Mouse (Mus musculus) heart, embryonic 16.5 days (tissue): ENCODE data around the gene Asrgl1. TPM values are rescaled to one million over a fixed set of nuclear protein-coding genes. Genes with fewer than 3 reads are reported as not detected.
A peak's percentile ranks its signal among the peaks of the same experiment; 100 is the strongest.

Source experiments
- ATAC-seq: fragments of 200-750 bp; cut with Nextera tagmentation; replicated peaks from 2 replicates; pipeline ENCODE4 v1.8.0; 2017; ENCODE audit warnings: moderate number of reproducible peaks; ENCODE audit not compliant: insufficient read depth, low FRiP score; ENCODE audit errors: extremely low read depth
- H3K27ac ChIP-seq: fragments of 300-500 bp; sonication (generic); 2 replicates; pipeline ENCODE4 v1.5.1; 2014; ENCODE audit warnings: mild to moderate bottlenecking, low read length, control low read depth, moderate library complexity
- H3K27me3 ChIP-seq: fragments of 300-500 bp; sonication (generic); 2 replicates; pipeline ENCODE4 v1.6.1; 2014; ENCODE audit warnings: low read length, mixed read lengths; ENCODE audit not compliant: control insufficient read depth, insufficient read depth
- H3K36me3 ChIP-seq: fragments of 300-500 bp; sonication (generic); 2 replicates; pipeline ENCODE4 v1.6.1; 2014; ENCODE audit not compliant: control insufficient read depth, insufficient read depth
- H3K4me1 ChIP-seq: fragments of 300-500 bp; sonication (generic); 2 replicates; pipeline ENCODE4 v1.6.1; 2014; ENCODE audit warnings: low read length, mixed read lengths; ENCODE audit not compliant: control insufficient read depth, insufficient read depth
- H3K4me2 ChIP-seq: fragments of 300-500 bp; sonication (generic); 2 replicates; pipeline ENCODE4 v1.6.1; 2014; ENCODE audit warnings: low read depth, mild to moderate bottlenecking, control low read depth, low read length
- H3K4me3 ChIP-seq: fragments of 300-500 bp; sonication (generic); 2 replicates; pipeline ENCODE4 v1.5.1; 2014; ENCODE audit warnings: mild to moderate bottlenecking, control low read depth, low read length
- H3K9ac ChIP-seq: fragments of 300-500 bp; sonication (generic); 2 replicates; pipeline ENCODE4 v1.6.1; 2014; ENCODE audit warnings: low read length, control low read depth
- H3K9me3 ChIP-seq: fragments of 300-500 bp; sonication (generic); replicated peaks from 2 replicates; pipeline ENCODE4 v1.6.1; 2016; ENCODE audit warnings: low read length; ENCODE audit not compliant: control insufficient read depth
- WGBS: fragments of 180-500 bp; shearing (Covaris S2); extraction: QIAGEN DNeasy Blood & Tissue Kit; methylation state at CpG from one replicate; pipeline ENCODE4 v1.1.7; 2014; 5-methylcytosine and 5-hydroxymethylcytosine counted together
- polyA plus RNA-seq: library from polyadenylated mRNA; unstranded; fragments of >200 nt; fragmentation: Nextera tagmentation; extraction: Ambion mirVana; gene quantifications from 2 replicates; pipeline ENCODE4 v1.2.1, GENCODE M21; 2015

The Asrgl1 gene
- polyA plus RNA-seq, 1 experiment from 2014 or later = 21.6 TPM

DNA sequence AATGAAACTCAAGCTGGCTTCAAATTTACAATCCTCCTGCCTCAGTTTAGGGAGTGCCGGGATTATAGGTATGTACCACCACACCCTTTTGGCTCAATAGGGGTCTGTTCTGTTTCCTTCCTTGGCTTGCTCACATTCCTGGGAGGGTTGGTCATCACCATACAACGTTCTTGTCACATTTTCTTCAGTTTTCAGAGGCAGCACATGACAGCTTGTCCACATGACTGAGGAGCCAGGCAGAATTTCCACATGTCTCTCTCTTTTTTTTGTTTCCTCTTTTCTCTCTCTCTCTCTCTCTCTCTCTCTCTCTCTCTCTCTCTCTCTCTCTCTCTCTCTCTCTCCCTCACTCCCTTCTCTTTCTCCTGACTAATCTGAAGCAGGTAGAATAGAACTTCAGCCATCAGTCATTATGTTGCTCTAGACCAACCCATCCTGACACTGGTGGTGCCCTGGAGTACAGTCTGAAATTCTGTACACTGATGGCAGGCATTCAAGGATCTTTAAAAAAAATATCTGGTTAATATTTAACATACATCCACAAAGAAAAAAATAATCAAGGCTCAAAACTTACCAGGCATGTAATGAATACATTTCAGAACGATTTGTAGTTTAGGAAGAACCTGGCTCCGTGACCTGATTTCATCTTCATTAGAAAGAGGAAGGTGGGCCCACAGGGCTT, 58.3 kb downstream of the Asrgl1 start:
- H3K4me1 ChIP-seq = peaks cover 15% of the 10 kb centered on the region
- no peaks in the 10 kb centered on the region for H3K36me3 ChIP-seq
- H3K9me3 ChIP-seq = no peaks in the 10 kb centered on the region
- H3K27me3 ChIP-seq = no peaks in the 10 kb centered on the region
- H3K4me2 ChIP-seq = no peak overlapping the region
- H3K9ac ChIP-seq = no peak overlapping the region
- no peak for ATAC-seq
- no peak overlapping the region for H3K4me3 ChIP-seq
- WGBS = 62% methylated on average over 4 of the region's 4 CpGs
- H3K27ac ChIP-seq = no peak overlapping the region

DNA sequence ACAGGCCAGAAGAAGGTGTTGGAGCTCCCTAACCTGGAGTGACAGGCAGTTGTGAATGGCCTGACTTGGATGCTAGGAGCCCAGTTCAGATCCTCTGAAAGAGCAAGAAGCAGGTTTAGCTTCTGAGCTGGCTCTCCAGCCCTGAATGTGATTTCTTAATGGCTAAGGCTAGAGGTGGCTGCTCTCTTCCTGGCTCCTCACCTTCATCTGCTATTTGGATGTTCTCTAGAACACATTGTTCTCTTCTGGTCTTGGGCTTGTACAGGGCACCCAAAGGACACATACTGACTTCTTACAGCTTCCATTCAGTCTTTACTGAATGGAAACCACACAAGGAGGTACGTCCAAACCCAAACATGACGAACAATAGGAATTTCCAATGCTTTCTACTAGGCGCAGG, 59.4 kb downstream of the Asrgl1 start:
- H3K4me3 ChIP-seq = no peak overlapping the region
- H3K36me3 ChIP-seq = no peaks in the 10 kb centered on the region
- no peak overlapping the region for H3K4me2 ChIP-seq
- no peak overlapping the region for H3K27ac ChIP-seq
- H3K9me3 ChIP-seq = no peaks in the 10 kb centered on the region
- no peaks in the 10 kb centered on the region for H3K27me3 ChIP-seq
- WGBS = 90% methylated on average over 3 of the region's 3 CpGs
- peaks cover 23% of the 10 kb centered on the region for H3K4me1 ChIP-seq
- no peak for ATAC-seq
- H3K9ac ChIP-seq = no peak overlapping the region

- Histone ChIP-seq H3K27me3 (no peaks in the 10 kb centered on the region), H3K4me1 (peaks cover 28% of the 10 kb centered on the region), H3K27ac (no peak overlapping the region), H3K4me2 (no peak overlapping the region), H3K9me3 (no peaks in the 10 kb centered on the region), H3K36me3 (no peaks in the 10 kb centered on the region), H3K4me3 (no peak overlapping the region), H3K9ac (no peak overlapping the region)
- WGBS = 76% methylated on average over 2 of the region's 2 CpGs
- ATAC-seq = no peak
These were observed 59.9 kb downstream of the Asrgl1 start for GRCm38 (mm10) chr19:9075558-9075957.

- peak overlapping the region; percentile 69 for H3K27ac ChIP-seq
- peaks cover 38% of the 10 kb centered on the region for H3K4me1 ChIP-seq
- no peak for ATAC-seq
- H3K9ac ChIP-seq = no peak overlapping the region
- no peaks in the 10 kb centered on the region for H3K27me3 ChIP-seq
- H3K4me3 ChIP-seq = no peak overlapping the region
- WGBS = 67% methylated on average over 4 of the region's 4 CpGs
- no peak overlapping the region for H3K4me2 ChIP-seq
- no peaks in the 10 kb centered on the region for H3K9me3 ChIP-seq
- no peaks in the 10 kb centered on the region for H3K36me3 ChIP-seq
These were observed 61.0 kb downstream of the Asrgl1 start for GRCm38 (mm10) chr19:9074424-9074823.

- ATAC-seq = no peak
- Histone ChIP-seq H3K4me3 (no peak overlapping the region), H3K4me1 (peaks cover 39% of the 10 kb centered on the region), H3K27me3 (no peaks in the 10 kb centered on the region), H3K27ac (peak overlapping the region; percentile 69), H3K9ac (0 out of 2 replicates have a peak overlapping the region, but pooled peaks have one; percentile 13), H3K4me2 (no peak overlapping the region), H3K9me3 (no peaks in the 10 kb centered on the region), H3K36me3 (no peaks in the 10 kb centered on the region)
- 46% methylated on average over 12 of the region's 12 CpGs for WGBS
These were observed 61.5 kb downstream of the Asrgl1 start for GRCm38 (mm10) chr19:9073776-9074411.

DNA sequence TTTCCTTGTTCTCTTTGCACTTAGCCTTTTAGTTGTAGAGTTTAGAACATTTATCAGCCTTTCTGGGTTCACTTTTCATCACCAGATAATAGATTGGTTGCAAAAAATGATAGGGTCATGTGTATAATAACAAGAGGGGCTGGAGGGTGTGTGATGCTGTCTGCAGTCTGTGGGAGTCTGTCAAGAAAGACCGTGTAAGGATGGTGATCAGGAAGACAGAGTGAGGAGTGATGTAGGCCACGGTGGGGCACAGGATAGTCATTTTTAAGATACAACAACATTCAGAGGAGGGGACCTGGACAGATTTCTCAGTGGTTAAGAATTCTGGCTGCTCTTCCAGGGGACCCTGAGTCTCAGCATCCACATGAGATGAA, 63.3 kb downstream of the Asrgl1 start:
- no peak overlapping the region for H3K4me3 ChIP-seq
- peak overlapping the region; percentile 85 for H3K27ac ChIP-seq
- peaks cover 39% of the 10 kb centered on the region for H3K4me1 ChIP-seq
- no peak for ATAC-seq
- 51% methylated on average over 2 of the region's 2 CpGs for WGBS
- H3K36me3 ChIP-seq = no peaks in the 10 kb centered on the region
- H3K9ac ChIP-seq = no peak overlapping the region
- no peaks in the 10 kb centered on the region for H3K9me3 ChIP-seq
- H3K4me2 ChIP-seq = no peak overlapping the region
- no peaks in the 10 kb centered on the region for H3K27me3 ChIP-seq

GRCm38 (mm10) chr19:9071456-9072156, 63.8 kb downstream of the Asrgl1 start:
- peak; percentile 87 for ATAC-seq
- Histone ChIP-seq H3K27me3 (no peaks in the 10 kb centered on the region), H3K4me2 (no peak overlapping the region), H3K4me1 (peaks cover 39% of the 10 kb centered on the region), H3K4me3 (no peak overlapping the region), H3K27ac (peak overlapping the region; percentile 85), H3K9ac (no peak overlapping the region), H3K36me3 (no peaks in the 10 kb centered on the region), H3K9me3 (no peaks in the 10 kb centered on the region)
- WGBS = 37% methylated on average over 7 of the region's 7 CpGs

DNA sequence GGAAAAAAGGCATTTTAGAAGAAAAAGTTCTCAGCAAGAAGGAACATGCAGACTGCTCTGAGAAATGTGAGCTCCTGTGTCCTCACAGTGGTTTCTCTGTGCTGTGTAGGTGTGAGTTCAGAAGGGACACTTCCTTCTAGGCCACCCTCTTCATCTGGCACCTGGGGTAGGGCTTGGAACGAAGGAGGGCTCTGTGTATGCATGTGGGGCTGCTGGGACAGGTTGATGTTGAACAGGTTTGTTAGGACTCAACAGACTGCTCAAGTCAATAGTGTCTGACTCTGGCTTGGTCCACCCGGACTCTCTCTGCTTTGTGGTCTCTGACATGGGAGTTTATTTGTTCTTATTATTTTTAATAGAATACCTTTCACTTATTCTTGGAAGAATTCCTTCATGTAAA, 65.1 kb downstream of the Asrgl1 start:
- Histone ChIP-seq H3K9ac (no peak overlapping the region), H3K4me3 (no peak overlapping the region), H3K9me3 (no peaks in the 10 kb centered on the region), H3K36me3 (no peaks in the 10 kb centered on the region), H3K4me1 (peaks cover 45% of the 10 kb centered on the region), H3K27me3 (no peaks in the 10 kb centered on the region), H3K27ac (peak overlapping the region; percentile 85), H3K4me2 (no peak overlapping the region)
- 59% methylated on average over 2 of the region's 2 CpGs for WGBS
- no peak for ATAC-seq

GRCm38 (mm10) chr19:9069687-9070307, 65.6 kb downstream of the Asrgl1 start:
- ATAC-seq = no peak
- Histone ChIP-seq H3K4me2 (no peak overlapping the region), H3K9ac (no peak overlapping the region), H3K36me3 (no peaks in the 10 kb centered on the region), H3K27ac (peak overlapping the region; percentile 85), H3K27me3 (no peaks in the 10 kb centered on the region), H3K9me3 (no peaks in the 10 kb centered on the region), H3K4me3 (no peak overlapping the region), H3K4me1 (peaks cover 45% of the 10 kb centered on the region)
- WGBS = 44% methylated on average over 8 of the region's 8 CpGs
